Mouse (Mus musculus) ES-E14 (cell line): ENCODE results near the gene Acly. TPM values are rescaled to one million over a fixed set of nuclear protein-coding genes. Genes with fewer than 3 reads are reported as not detected.

Source experiments
- DNase-seq: peaks from one replicate; pipeline ENCODE4 v3.0.0-alpha.2; 2013; ENCODE audit warnings: low read depth, low spot score
- H3K27ac ChIP-seq: 2 replicates; pipeline ENCODE4 v1.5.1; 2012; ENCODE audit warnings: low read depth, mild to moderate bottlenecking, low read length, moderate library complexity, mixed read lengths; ENCODE audit not compliant: poor library complexity, insufficient read depth, severe bottlenecking
- H3K36me3 ChIP-seq: 2 replicates; pipeline ENCODE4 v1.6.1; 2012; ENCODE audit warnings: mild to moderate bottlenecking, low read length, moderate library complexity, mixed read lengths; ENCODE audit not compliant: control insufficient read depth, poor library complexity, insufficient read depth, severe bottlenecking
- H3K4me1 ChIP-seq, 2 experiments: fragments of 150-350 bp in 1 of 2; sonication (generic) in 1 of 2; 2 replicates each; pipeline ENCODE4 v1.6.1; 2012; ENCODE audit warnings: low read length in 2 of 2, mild to moderate bottlenecking in 1 of 2, mixed read lengths in 1 of 2; ENCODE audit not compliant: control insufficient read depth in 2 of 2, insufficient read depth in 2 of 2, poor library complexity in 1 of 2
- H3K4me3 ChIP-seq, 2 experiments: fragments of 150-350 bp in 1 of 2; sonication (generic) in 1 of 2; 2 replicates each; pipeline ENCODE4 v1.5.1; 2012; ENCODE audit warnings: low read length in 2 of 2, low read depth in 1 of 2, mild to moderate bottlenecking in 1 of 2, mixed read lengths in 1 of 2; ENCODE audit not compliant: insufficient read depth in 1 of 2, poor library complexity in 1 of 2, severe bottlenecking in 1 of 2
- H3K9ac ChIP-seq: 2 replicates; pipeline ENCODE4 v1.6.1; 2012; ENCODE audit warnings: low read depth, mild to moderate bottlenecking, low read length, mixed read lengths; ENCODE audit not compliant: poor library complexity, insufficient read depth, severe bottlenecking
- H3K9me3 ChIP-seq: fragments of 150-350 bp; sonication (generic); 2 replicates; pipeline ENCODE4 v1.6.1; 2012; ENCODE audit warnings: low read depth, mild to moderate bottlenecking, low read length; ENCODE audit not compliant: control insufficient read depth, insufficient read depth
- CHD2 ChIP-seq: IDR thresholded peaks from 2 replicates; pipeline ENCODE4 v1.6.1; 2014; ENCODE audit warnings: mild to moderate bottlenecking, low read depth, low read length, inconsistent platforms
- HCFC1 ChIP-seq: IDR thresholded peaks from 2 replicates; pipeline ENCODE4 v1.6.1; 2012; ENCODE audit warnings: low read length, inconsistent platforms, borderline replicate concordance; ENCODE audit not compliant: insufficient read depth
- MAFK ChIP-seq: IDR thresholded peaks from 2 replicates; pipeline ENCODE4 v1.6.1; 2014; ENCODE audit warnings: mild to moderate bottlenecking, low read depth, low read length, inconsistent platforms; ENCODE audit not compliant: insufficient read depth
- ZC3H11A ChIP-seq: IDR thresholded peaks from 2 replicates; pipeline ENCODE4 v1.6.1; 2012; ENCODE audit warnings: low read depth, mild to moderate bottlenecking, inconsistent platforms, low read length, borderline replicate concordance
- ZNF384 ChIP-seq: IDR thresholded peaks from 2 replicates; pipeline ENCODE4 v1.6.1; 2012; ENCODE audit warnings: low read depth, low read length, inconsistent platforms
- in situ Hi-C, 2 experiments: fragments of 600-800 bp; cut with MboI; formaldehyde crosslinking; loops; one replicate each; pipeline ENCODE4 v1.15.1; 2025; ENCODE audit warnings: low sequenced_read_pairs in 2 of 2, inconsistent platforms in 1 of 2; ENCODE audit not compliant: unreplicated experiment in 2 of 2
- total RNA-seq: library from RNA; depleted of rRNA; stranded (reverse); fragments of 300-350 nt; gene quantifications from 2 replicates; pipeline ENCODE4 v1.2.3, GENCODE M21; 2012

The Acly gene
- total RNA-seq, 1 experiment = 209 TPM

DNA sequence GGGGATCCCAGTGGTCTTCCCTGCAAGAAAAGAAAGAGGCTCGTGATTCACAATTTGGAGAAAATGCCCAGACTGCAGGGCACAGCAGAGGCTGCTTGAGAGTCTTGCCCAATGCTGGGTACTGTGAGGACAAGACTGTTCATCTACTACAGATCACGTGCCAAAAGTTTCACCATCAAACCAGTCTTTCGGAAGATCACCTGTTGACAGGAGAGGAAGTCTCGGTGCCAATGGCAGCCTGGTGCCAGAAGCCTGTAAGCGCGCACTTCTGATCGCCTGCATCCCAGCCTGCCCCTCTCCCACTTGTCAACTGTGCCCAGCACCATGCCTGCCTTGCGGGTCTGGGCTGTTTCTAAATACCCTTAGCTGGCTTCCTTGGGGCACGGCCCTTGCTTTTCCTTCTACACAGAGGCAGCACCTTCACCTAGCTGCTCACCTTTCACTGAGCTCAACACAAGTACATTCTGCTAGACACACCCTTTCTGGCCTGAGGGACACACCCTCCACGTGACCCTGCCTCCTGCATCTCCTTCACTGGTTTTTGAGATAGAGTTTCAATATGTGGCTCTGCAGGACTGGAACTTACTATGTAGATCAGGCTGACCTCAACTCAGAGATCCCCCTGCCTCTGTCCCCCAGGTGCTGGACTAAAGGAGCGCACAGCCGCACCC, 22.7 kb downstream of the Acly start:
- H3K9ac ChIP-seq = no peak overlapping the region
- in situ Hi-C loops = no loop called here
- H3K9me3 ChIP-seq = no peaks in the 10 kb centered on the region
- H3K4me3 ChIP-seq = no peak overlapping the region
- no peak for TF ChIP-seq ZNF384
- TF ChIP-seq HCFC1 = no peak
- no peak for TF ChIP-seq CHD2
- TF ChIP-seq MAFK = no peak
- TF ChIP-seq ZC3H11A = no peak
- H3K27ac ChIP-seq = no peak overlapping the region
- no peak for DNase-seq
- peaks cover 0 to 23% of the 10 kb centered on the region in 2 experiments; a peak in 3 of 4 replicates for H3K4me1 ChIP-seq
- peaks cover 71% of the 10 kb centered on the region for H3K36me3 ChIP-seq

DNA sequence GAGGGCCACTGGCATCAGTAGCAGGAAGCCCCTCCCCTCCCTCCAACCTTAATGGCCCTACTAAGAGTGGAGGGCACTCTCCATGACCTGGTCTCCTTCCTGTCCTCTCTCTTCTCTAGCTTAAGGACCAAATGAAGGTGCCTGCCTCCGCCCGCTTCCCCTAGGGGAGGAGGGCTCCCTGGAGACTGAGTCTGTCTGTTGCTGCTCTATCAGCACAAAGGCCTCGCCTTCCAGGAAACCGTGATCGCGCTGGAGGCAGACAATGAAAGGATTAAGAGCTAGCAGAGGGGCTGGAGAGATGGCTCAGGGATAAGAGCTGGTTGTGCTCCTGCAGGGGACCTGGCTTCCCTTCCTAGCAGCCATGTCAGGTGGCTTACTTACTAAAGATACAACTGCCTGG, 26.5 kb downstream of the Acly start:
- peaks cover 79% of the 10 kb centered on the region for H3K36me3 ChIP-seq
- peaks cover 0 to 23% of the 10 kb centered on the region in 2 experiments; a peak in 3 of 4 replicates for H3K4me1 ChIP-seq
- no peak for DNase-seq
- in situ Hi-C loops = no loop called here
- TF ChIP-seq ZNF384 = no peak
- TF ChIP-seq CHD2 = no peak
- TF ChIP-seq HCFC1 = no peak
- TF ChIP-seq ZC3H11A = no peak
- no peak for TF ChIP-seq MAFK
- H3K4me3 ChIP-seq = no peak overlapping the region
- no peak overlapping the region for H3K27ac ChIP-seq
- no peak overlapping the region for H3K9ac ChIP-seq
- no peaks in the 10 kb centered on the region for H3K9me3 ChIP-seq

DNA sequence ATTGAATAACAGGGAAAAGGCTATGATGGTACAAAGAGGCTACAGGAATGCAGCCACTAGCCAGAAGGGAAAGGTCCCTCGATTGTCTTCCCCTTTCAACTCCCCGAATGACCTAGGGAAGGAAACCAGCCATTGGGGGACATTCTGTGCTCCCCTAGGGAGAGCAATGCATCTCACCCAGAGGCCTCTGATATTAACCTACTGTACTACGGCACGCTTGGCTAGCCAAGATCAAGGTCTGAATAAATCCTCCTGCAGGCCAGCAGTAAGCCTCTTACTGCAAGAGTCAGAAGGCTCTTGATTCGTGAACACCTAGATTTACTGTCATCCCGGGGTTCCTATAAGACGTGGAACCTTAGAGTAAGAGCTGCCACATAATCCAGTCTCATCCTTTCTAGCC, 27.1 kb downstream of the Acly start:
- in situ Hi-C loops = no loop called here
- Histone ChIP-seq H3K9ac (no peak overlapping the region), H3K4me3 (no peak overlapping the region), H3K36me3 (peaks cover 81% of the 10 kb centered on the region), H3K4me1 (peaks cover 0 to 21% of the 10 kb centered on the region in 2 experiments; a peak in 3 of 4 replicates), H3K9me3 (no peaks in the 10 kb centered on the region), H3K27ac (no peak overlapping the region)
- DNase-seq = no peak
- TF ChIP-seq HCFC1 (no peak), ZNF384 (no peak), MAFK (no peak), CHD2 (no peak), ZC3H11A (no peak)

DNA sequence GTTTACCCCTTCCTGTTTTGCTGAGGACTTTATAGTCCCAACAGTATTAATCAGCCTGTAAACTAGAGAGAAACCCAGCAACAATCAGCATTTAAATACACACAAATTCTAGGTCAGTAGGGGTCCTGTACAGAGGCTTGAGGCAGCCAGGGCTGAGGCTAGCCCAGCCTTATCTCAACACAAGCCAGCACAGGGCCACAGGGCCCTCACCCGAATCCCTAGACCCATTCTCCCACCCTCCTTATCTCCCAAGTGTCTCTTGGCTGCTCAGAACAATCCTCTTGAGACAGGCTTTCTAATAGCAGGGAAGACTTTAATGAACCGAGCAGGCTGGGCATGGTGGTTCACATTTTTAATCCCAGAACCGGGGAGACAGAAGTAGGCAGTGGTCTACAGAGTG, 27.6 kb downstream of the Acly start:
- no peak overlapping the region for H3K9ac ChIP-seq
- peaks cover 0 to 18% of the 10 kb centered on the region in 2 experiments; a peak in 1 of 4 replicates for H3K4me1 ChIP-seq
- in situ Hi-C loops = no loop called here
- no peak for TF ChIP-seq ZNF384
- no peak for TF ChIP-seq CHD2
- TF ChIP-seq ZC3H11A = no peak
- no peak for TF ChIP-seq HCFC1
- TF ChIP-seq MAFK = no peak
- no peak overlapping the region for H3K27ac ChIP-seq
- H3K36me3 ChIP-seq = peaks cover 81% of the 10 kb centered on the region
- no peaks in the 10 kb centered on the region for H3K9me3 ChIP-seq
- no peak overlapping the region for H3K4me3 ChIP-seq
- DNase-seq = no peak
